Mouse (Mus musculus) brain, embryonic 14.5 days (tissue): ENCODE data around the gene Pcgf1.

ENCODE experiments used
- CTCF ChIP-seq: fragments of 200-500 bp; IDR thresholded peaks from 2 replicates; pipeline ENCODE4 v1.5.1; 2012; ENCODE audit warnings: inconsistent platforms, mild to moderate bottlenecking, moderate library complexity, borderline replicate concordance; ENCODE audit not compliant: insufficient read depth, insufficient read length; ENCODE audit errors: extremely low read depth
- POLR2A ChIP-seq: fragments of 200-500 bp; IDR thresholded peaks from 2 replicates; pipeline ENCODE4 v1.6.1; 2012; ENCODE audit warnings: mild to moderate bottlenecking, inconsistent platforms, borderline replicate concordance; ENCODE audit not compliant: poor library complexity, insufficient read depth, insufficient read length, severe bottlenecking; ENCODE audit errors: extremely low read depth

GRCm38 (mm10) chr6:83120930-83121862, 43.5 kb downstream of the Pcgf1 start, which contains the start of gene Wbp1:
- 0 out of 2 replicates have a peak, but pooled peaks have one; percentile 1 for TF ChIP-seq CTCF
- peak; percentile 92 for TF ChIP-seq POLR2A
